Mouse (Mus musculus): ENCODE measurements around the gene Ulk4. TPM values are rescaled to one million over a fixed set of nuclear protein-coding genes. Genes with fewer than 3 reads are reported as not detected.
"Not testable (repeated sequence)": the region's sequence is repeated elsewhere in the genome, so short reads cannot be mapped to it uniquely, and the experiment has no call there.

Ulk4 gene
- polyA plus RNA-seq, 1 experiment from 2014 or later = 32.8 TPM

DNA sequence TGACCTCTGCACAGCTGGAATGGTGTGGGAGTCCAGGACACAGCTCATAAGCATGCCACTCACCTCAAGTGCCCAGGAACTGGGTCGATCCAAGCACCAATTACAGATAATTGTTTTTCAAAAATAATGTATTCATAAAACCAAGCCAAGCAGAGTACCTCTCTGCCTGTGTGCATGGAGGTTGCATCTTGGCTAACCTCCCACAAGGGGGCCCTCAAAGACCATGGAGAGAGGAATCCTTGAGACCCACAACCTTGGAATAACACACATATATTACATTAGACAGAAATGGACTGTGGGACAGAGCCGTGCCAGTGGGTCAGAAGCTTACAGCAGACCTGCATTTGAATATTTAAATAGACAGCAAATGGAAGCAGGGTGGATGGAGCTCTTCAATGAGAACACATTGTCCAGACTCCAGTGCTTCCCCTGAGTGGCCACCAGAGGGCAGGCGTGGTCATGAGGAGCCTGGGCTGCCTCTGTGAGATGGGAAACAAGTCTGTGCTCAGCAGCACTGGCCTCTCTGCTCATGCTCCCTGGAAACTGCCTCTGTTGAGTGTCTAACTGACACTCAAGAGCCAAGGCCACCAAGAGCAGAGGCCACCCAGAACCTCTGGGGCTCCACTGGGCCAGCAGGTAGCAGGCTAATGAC lies 61.5 kb downstream of the Ulk4 start:
- no peak overlapping the region for H3K27ac ChIP-seq (replicated peaks)
- ATAC-seq (ENCODE audit: insufficient read depth) = no peak
- H3K27me3 ChIP-seq = no peaks in the 10 kb centered on the region
- H3K36me3 ChIP-seq (replicated peaks) = no peaks in the 10 kb centered on the region
- H3K9me3 ChIP-seq (replicated peaks) = no peaks in the 10 kb centered on the region
- no peak overlapping the region for H3K4me2 ChIP-seq
- no peak overlapping the region for H3K4me3 ChIP-seq (replicated peaks)
- 23% methylated on average over 3 of the region's 3 CpGs for WGBS (ENCODE audit: insufficient replicate concordance)
- H3K9ac ChIP-seq = no peak overlapping the region
- H3K4me1 ChIP-seq (replicated peaks) = no peaks in the 10 kb centered on the region

GRCm38 (mm10) chr9:121212322-121212721 lies 64.7 kb downstream of the Ulk4 start:
- Histone ChIP-seq H3K27me3 (no peaks in the 10 kb centered on the region), H3K27ac (replicated peaks) (no peak overlapping the region), H3K9ac (no peak overlapping the region), H3K4me3 (replicated peaks) (no peak overlapping the region), H3K9me3 (replicated peaks) (no peaks in the 10 kb centered on the region), H3K4me2 (no peak overlapping the region), H3K4me1 (replicated peaks) (no peaks in the 10 kb centered on the region), H3K36me3 (replicated peaks) (no peaks in the 10 kb centered on the region)
- WGBS (ENCODE audit: insufficient replicate concordance) = 37% methylated on average over 3 of the region's 3 CpGs
- no peak for ATAC-seq (ENCODE audit: insufficient read depth)

DNA sequence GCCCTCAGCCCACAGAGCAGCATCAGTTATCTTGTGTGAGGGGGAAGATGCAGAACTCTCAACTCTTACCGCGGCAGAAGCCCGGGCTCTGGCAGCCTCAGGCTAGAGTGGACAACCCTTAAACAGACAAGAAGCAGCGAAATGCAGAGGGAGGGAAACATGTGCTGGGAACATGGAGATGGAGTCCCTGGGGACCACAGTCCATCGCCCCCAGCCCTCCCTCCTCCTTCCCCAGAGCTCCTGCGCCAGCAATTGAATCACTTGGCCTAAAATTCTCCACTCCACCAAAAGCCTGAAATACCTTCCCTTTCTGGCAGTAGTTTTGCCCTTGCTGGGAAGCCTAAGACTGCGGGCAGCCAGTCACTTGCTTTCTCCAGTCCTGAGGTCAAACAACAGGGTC lies 72.0 kb downstream of the Ulk4 start:
- no peaks in the 10 kb centered on the region for H3K27me3 ChIP-seq
- H3K4me1 ChIP-seq (replicated peaks) = no peaks in the 10 kb centered on the region
- H3K27ac ChIP-seq (replicated peaks) = no peak overlapping the region
- H3K36me3 ChIP-seq (replicated peaks) = no peaks in the 10 kb centered on the region
- ATAC-seq (ENCODE audit: insufficient read depth) = no peak
- WGBS (ENCODE audit: insufficient replicate concordance) = 72% methylated on average over 7 of the region's 7 CpGs
- H3K9me3 ChIP-seq (replicated peaks) = no peaks in the 10 kb centered on the region
- no peak overlapping the region for H3K9ac ChIP-seq
- no peak overlapping the region for H3K4me3 ChIP-seq (replicated peaks)
- H3K4me2 ChIP-seq = no peak overlapping the region

- Histone ChIP-seq H3K27me3 (no peaks in the 10 kb centered on the region), H3K9me3 (replicated peaks) (no peaks in the 10 kb centered on the region), H3K4me1 (replicated peaks) (no peaks in the 10 kb centered on the region), H3K4me3 (replicated peaks) (no peak overlapping the region), H3K27ac (replicated peaks) (no peak overlapping the region), H3K9ac (no peak overlapping the region), H3K36me3 (replicated peaks) (no peaks in the 10 kb centered on the region), H3K4me2 (no peak overlapping the region)
- ATAC-seq (ENCODE audit: insufficient read depth) = no peak
- WGBS (ENCODE audit: insufficient replicate concordance) = 72% methylated on average over 14 of the region's 14 CpGs
Measured at GRCm38 (mm10) chr9:121204149-121204800, 72.7 kb downstream of the Ulk4 start.

GRCm38 (mm10) chr9:121203686-121204085 lies 73.3 kb downstream of the Ulk4 start:
- Histone ChIP-seq H3K27me3 (no peaks in the 10 kb centered on the region), H3K27ac (replicated peaks) (no peak overlapping the region), H3K36me3 (replicated peaks) (no peaks in the 10 kb centered on the region), H3K4me2 (no peak overlapping the region), H3K4me1 (replicated peaks) (no peaks in the 10 kb centered on the region), H3K9ac (no peak overlapping the region), H3K4me3 (replicated peaks) (no peak overlapping the region), H3K9me3 (replicated peaks) (no peaks in the 10 kb centered on the region)
- WGBS (ENCODE audit: insufficient replicate concordance) = 68% methylated on average over 1 of the region's 1 CpGs
- no peak for ATAC-seq (ENCODE audit: insufficient read depth)

DNA sequence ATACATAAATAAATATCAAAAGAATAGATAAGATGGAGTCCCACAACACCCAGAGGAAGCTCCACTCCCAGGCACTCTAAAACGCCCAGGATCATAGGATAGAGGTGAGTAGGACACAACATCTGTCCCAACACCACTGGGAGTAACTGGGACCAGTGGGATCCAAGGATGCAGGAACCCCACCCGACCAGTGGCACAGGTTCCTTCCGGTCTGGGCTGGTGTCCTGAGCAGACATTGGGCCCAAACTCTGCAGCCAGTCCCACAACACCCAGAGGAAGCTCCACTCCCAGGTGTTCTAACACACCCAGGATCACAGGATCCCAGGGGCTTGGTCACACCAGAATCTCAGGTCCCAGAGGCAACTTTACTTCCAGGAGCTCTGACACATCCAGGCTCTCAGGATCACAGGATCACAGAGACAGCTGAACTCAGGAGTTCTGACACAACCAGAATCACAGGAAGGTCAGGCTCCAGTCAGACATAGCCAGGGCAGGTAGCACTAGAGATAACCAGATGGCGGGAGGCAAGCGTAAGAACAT lies 77.8 kb downstream of the Ulk4 start:
- ATAC-seq (ENCODE audit: insufficient read depth) = not testable (repeated sequence)

GRCm38 (mm10) chr9:121196473-121196872 lies 80.5 kb downstream of the Ulk4 start:
- 0 out of 2 replicates have a peak, but pooled peaks cover 3% of the 10 kb centered on the region for H3K9me3 ChIP-seq (replicated peaks)
- H3K36me3 ChIP-seq (replicated peaks) = no peaks in the 10 kb centered on the region
- H3K4me3 ChIP-seq (replicated peaks) = no peak overlapping the region
- no peaks in the 10 kb centered on the region for H3K4me1 ChIP-seq (replicated peaks)
- H3K4me2 ChIP-seq = no peak overlapping the region
- H3K27ac ChIP-seq (replicated peaks) = no peak overlapping the region
- ATAC-seq (ENCODE audit: insufficient read depth) = no peak
- WGBS (ENCODE audit: insufficient replicate concordance) = 68% methylated on average over 9 of the region's 9 CpGs
- no peak overlapping the region for H3K9ac ChIP-seq
- no peaks in the 10 kb centered on the region for H3K27me3 ChIP-seq

More for the DNA sequence above, 77.8 kb downstream of the Ulk4 start:
- H3K9ac ChIP-seq; H3K36me3 ChIP-seq (replicated peaks); H3K4me2 ChIP-seq; H3K4me3 ChIP-seq (replicated peaks); H3K4me1 ChIP-seq (replicated peaks); H3K9me3 ChIP-seq (replicated peaks); H3K27ac ChIP-seq (replicated peaks); H3K27me3 ChIP-seq: not testable (repeated sequence)
- 67% methylated on average over 5 of the region's 5 CpGs for WGBS (ENCODE audit: insufficient replicate concordance)

DNA sequence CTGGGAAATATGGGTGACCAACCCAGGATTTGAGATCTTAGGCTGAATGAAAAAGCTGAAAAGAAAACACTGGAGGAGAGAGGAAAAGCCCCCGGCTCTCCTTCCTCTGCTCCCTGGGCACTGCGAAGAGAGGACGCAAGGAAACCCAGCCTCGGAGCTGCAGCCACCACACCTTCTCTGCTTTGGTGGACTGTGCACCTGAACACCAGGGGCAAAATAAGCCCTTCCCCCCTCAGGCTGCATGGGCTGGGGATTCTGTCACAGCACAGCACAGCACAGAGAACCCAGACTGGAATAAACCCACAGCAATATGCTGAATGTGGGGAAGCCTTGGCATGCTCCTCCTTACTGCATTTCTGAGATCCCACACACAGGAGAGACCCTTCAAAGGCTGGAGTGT lies 81.9 kb downstream of the Ulk4 start:
- H3K9me3 ChIP-seq (replicated peaks) = 0 out of 2 replicates have a peak, but pooled peaks cover 3% of the 10 kb centered on the region
- H3K4me3 ChIP-seq (replicated peaks) = no peak overlapping the region
- ATAC-seq (ENCODE audit: insufficient read depth) = no peak
- H3K27me3 ChIP-seq = no peaks in the 10 kb centered on the region
- H3K36me3 ChIP-seq (replicated peaks) = no peaks in the 10 kb centered on the region
- H3K4me2 ChIP-seq = no peak overlapping the region
- H3K9ac ChIP-seq = no peak overlapping the region
- H3K4me1 ChIP-seq (replicated peaks) = no peaks in the 10 kb centered on the region
- H3K27ac ChIP-seq (replicated peaks) = no peak overlapping the region
- WGBS (ENCODE audit: insufficient replicate concordance) = 74% methylated on average over 4 of the region's 4 CpGs

GRCm38 (mm10) chr9:121192601-121193370 lies 84.2 kb downstream of the Ulk4 start:
- WGBS (ENCODE audit: insufficient replicate concordance) = 80% methylated on average over 26 of the region's 26 CpGs
- H3K9ac ChIP-seq = no peak overlapping the region
- no peaks in the 10 kb centered on the region for H3K27me3 ChIP-seq
- H3K4me1 ChIP-seq (replicated peaks) = no peaks in the 10 kb centered on the region
- ATAC-seq (ENCODE audit: insufficient read depth) = no peak
- no peaks in the 10 kb centered on the region for H3K36me3 ChIP-seq (replicated peaks)
- no peak overlapping the region for H3K27ac ChIP-seq (replicated peaks)
- no peak overlapping the region for H3K4me3 ChIP-seq (replicated peaks)
- H3K9me3 ChIP-seq (replicated peaks) = 0 out of 2 replicates have a peak, but pooled peaks cover 3% of the 10 kb centered on the region
- H3K4me2 ChIP-seq = no peak overlapping the region

DNA sequence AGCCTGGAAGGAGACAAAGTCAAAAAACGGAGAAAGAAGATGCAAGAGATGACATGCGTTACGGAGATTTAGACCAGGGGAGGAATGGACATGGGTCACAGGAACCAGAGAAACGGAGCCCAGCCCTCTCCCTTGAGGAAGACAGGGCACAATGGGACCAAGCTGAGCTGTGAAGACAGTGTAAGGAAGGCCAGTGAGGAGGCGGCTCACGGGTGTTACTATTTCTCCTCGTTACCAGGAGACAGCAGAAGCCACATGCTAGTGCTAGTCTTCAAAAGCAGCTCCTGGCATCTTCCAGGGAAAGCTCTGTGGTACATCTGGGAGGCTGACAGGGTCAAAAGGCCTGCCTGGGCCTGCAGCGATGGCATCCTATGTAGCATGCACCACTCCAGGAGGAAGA lies 89.2 kb downstream of the Ulk4 start:
- Histone ChIP-seq H3K27ac (replicated peaks) (no peak overlapping the region), H3K4me1 (replicated peaks) (no peaks in the 10 kb centered on the region), H3K36me3 (replicated peaks) (no peaks in the 10 kb centered on the region), H3K4me3 (replicated peaks) (no peak overlapping the region), H3K4me2 (no peak overlapping the region), H3K9me3 (replicated peaks) (no peaks in the 10 kb centered on the region), H3K9ac (no peak overlapping the region), H3K27me3 (no peaks in the 10 kb centered on the region)
- no peak for ATAC-seq (ENCODE audit: insufficient read depth)
- 73% methylated on average over 8 of the region's 8 CpGs for WGBS (ENCODE audit: insufficient replicate concordance)

GRCm38 (mm10) chr9:121185796-121186195 lies 91.2 kb downstream of the Ulk4 start:
- no peak for ATAC-seq (ENCODE audit: insufficient read depth)
- WGBS (ENCODE audit: insufficient replicate concordance) = 48% methylated on average over 6 of the region's 6 CpGs
- no peak overlapping the region for H3K9ac ChIP-seq

More at GRCm38 (mm10) chr9:121185796-121186195, 91.2 kb downstream of the Ulk4 start:
- no peaks in the 10 kb centered on the region for H3K27me3 ChIP-seq
- H3K4me2 ChIP-seq = no peak overlapping the region
- H3K27ac ChIP-seq (replicated peaks) = no peak overlapping the region
- H3K4me3 ChIP-seq (replicated peaks) = no peak overlapping the region
- no peaks in the 10 kb centered on the region for H3K9me3 ChIP-seq (replicated peaks)
- H3K36me3 ChIP-seq (replicated peaks) = no peaks in the 10 kb centered on the region
- no peaks in the 10 kb centered on the region for H3K4me1 ChIP-seq (replicated peaks)

Data from liver, embryonic 15.5 days (tissue).